Mouse (Mus musculus) urinary bladder, adult 2 months (tissue): ENCODE data around the gene Snx4. TPM values are rescaled to one million over a fixed set of nuclear protein-coding genes. Genes with fewer than 3 reads are reported as not detected.

Experiments
- DNase-seq: peaks from one replicate; pipeline ENCODE4 v3.0.0; 2022; ENCODE audit warnings: low spot score
- polyA plus RNA-seq: library from polyadenylated mRNA; depleted of rRNA; stranded (reverse); fragments of >200 nt; gene quantifications from 2 replicates; pipeline ENCODE4 v1.2.3, GENCODE M21; 2012

Gene Snx4
- polyA plus RNA-seq, 1 experiment = 21.2 TPM

DNA sequence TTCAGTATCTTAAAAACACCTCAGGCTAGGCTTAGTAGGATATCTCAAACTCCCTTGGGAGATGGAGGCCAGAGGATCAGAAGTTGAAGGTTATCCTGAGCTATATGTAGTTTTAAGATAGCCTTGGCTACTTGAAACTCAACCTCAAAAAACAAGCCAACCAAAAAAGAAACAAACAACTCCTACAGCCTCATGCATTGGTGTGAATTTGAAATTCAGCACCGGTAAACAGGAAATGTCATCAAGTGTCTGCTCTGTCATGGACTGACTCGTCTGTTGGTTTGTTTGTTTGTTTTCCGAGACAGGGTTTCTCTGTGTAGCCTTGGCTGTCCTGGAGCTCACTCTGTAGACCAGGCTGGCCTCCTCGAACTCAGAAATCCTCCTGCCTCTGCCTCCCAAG is 20.6 kb downstream of the Snx4 start:
- no peak for DNase-seq

DNA sequence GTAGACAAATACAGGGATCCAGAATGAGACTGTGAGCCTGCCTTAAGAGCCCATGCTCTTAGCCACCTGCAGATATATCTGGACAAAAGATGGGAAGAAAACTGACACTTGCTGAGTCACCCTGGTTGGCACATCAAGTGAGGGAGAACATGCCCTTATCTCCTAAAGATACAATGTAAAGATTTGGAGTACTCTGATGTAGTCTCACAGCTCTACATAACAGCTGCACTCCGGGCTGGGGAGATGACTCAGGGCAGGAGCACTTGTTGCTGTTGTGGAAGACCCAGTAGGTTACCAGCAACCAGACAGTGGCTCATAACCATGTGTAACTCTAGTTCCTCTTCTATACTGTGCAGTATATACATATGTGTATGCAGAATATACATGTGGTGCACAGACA is 31.8 kb downstream of the Snx4 start:
- no peak for DNase-seq

DNA sequence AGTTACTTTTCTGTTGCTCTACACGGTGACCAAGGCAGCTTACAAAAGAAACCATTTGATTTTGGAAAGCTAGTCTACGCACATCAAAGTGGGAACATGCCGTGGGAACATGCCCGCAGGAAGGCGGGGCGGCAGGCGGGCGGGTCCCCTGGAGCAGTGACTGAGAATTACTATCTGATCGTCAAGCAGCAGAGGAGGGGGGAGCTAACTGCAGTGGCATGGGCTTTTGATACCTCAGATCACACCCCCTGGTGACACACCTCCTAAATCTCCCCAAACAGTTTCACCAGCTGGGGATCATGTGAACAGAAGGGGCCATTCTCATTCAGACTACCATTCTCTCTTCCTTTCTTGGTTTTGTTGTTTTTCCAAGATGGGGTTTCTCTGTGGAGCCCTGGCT is 37.3 kb downstream of the Snx4 start:
- DNase-seq = no peak

DNA sequence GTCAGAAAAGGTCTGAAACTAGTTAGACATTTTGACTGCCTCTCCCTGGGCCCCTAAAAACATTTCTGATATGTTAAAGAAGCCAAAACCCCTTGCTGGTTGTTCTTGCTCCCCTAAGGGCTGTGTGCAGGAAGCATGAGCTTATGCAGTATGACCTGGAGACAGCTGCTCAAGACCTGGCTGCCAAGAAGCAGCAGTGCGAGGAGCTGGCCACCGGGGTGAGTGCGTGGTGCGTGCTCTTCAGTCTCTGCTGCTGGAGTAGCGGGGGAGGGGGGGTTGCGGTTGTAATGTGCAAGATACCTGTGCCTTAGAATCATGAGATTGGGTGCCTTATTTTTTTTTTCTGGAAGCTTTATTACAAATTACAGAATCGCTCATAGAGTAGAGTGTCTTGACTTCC is 38.7 kb downstream of the Snx4 start:
- DNase-seq = no peak

DNA sequence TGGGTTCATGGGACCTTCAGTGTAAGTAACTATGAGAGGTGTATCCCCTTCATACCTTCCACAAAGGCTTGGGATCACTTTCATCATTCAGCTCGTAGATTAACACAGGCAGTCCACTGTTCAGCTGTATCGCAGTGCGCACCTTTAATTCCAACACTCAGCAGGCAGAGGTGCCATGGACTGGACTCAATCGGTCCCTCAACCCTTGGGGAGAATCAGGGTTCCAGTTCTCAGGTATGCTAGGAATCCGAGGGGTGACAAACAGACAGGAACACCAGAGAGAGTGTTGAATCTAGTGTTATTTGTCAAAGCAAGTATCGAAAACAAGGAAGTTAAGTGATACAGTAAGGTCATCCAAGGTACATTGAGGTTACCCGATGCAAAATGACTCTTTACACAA is 41.0 kb downstream of the Snx4 start:
- no peak for DNase-seq

DNA sequence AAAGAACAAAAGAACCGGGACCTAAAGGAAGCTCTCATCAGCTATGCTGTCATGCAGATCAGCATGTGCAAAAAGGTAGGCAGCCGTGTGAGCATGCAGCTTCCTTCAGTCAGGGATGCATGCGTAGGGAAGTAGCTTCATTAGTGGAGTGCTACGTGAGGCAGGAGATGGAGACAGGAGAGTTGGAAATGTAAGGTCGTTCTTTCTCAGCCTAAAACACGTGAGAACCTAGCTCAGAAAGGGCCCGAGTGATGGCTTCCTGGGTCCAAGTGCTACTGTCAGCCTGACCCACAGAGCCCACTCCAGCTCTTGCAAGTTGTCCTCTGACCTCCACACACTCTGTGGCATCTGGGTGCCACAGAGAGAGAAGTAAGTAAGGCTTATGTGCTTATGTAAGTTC is 43.4 kb downstream of the Snx4 start:
- no peak for DNase-seq

DNA sequence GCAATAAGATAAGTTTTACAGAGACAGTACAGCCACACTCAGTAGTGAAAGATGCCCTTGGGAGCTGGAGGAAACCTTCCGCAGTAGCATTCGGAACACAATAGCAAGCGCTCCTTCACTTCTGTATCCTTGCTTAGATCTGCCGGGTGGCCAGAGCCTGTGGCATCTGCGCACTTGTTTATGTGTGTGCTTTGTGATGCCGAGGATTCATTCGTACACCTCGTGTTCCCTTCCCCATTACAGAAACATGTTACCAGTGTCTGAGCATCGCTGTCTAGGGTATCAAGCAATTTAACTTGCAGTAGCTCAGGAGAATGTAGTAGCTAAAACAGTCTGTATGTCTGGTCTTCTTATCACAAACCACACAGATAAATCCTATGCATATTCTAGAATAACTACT is 44.1 kb downstream of the Snx4 start:
- DNase-seq = no peak

DNA sequence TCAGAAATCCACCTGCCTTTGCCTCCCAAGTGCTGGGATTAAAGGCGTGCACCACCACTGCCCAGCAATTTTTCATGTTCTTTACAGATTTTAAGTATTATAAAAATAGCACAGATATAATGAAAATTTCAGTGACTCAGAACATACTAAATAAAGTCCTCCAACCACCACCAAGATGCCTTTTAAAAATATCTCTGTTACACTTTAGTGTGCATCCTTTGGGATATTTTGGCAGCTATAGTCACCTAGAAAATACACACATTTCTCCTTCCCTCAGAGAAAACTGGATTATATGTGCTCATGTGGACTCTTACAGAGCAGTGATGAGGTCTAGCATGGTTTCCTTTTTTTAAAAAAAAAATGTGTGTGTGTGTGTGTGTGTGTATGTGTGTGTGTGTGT is 46.3 kb downstream of the Snx4 start:
- no peak for DNase-seq

DNA sequence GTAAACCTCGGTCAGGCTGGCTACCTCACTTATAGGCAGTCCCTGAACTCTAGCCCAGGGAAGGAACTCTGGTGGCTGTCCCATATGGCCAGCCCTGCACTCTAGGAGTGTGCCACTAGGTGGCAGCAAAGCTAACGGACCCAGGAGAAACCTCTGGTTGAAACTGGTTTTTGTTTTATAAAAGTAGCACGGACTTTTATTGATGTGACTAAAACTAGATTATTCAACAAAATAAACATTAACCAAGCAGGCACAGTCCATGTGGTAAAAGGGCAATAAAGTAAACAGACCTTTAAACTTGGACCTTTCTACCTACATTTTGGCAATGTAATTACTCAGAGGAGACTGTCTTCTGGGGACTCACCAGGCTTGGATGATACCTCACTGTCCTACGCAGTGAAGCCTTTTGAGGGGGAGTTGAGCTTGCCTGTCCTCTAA is 55.4 kb downstream of the Snx4 start:
- peak; percentile 42 for DNase-seq

DNA sequence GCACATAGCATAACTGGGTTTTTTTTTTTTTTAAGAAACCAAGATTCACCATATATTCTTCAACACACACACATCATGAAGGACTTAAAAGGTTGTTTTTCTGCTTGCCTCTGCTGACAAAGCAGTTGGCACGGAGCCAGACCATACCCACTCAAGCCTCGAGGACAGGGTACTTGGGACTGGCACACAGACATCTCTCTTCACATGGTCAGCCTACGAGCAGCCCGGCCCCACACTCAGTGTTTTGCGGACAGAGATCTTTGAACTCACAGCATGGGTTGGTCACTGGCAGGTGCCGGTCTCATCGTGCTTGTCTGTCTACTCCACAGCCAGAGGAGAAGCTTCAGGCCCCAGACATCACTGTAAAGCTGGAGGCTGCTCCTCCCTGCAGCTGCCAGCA is 56.5 kb downstream of the Snx4 start:
- no peak for DNase-seq

DNA sequence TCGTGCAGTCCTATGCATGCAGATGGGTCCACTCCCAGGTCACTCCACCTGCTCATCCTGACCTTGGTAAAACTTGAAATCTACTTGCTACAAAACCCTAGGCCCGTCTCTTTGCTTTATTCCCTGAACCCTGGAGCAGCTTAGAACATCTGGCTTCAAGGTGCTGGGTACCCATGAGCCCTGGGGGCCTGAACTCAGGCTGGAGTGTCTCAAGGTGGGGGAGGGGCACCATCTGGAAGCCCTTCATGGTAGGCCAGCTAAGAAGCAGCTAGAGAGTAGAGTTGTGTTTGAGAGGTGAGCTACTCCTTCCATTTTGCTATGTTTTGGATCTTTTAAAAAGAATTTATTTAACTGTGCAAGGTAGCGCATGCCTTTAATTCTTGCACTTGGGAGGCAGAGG is 57.8 kb downstream of the Snx4 start:
- no peak for DNase-seq

DNA sequence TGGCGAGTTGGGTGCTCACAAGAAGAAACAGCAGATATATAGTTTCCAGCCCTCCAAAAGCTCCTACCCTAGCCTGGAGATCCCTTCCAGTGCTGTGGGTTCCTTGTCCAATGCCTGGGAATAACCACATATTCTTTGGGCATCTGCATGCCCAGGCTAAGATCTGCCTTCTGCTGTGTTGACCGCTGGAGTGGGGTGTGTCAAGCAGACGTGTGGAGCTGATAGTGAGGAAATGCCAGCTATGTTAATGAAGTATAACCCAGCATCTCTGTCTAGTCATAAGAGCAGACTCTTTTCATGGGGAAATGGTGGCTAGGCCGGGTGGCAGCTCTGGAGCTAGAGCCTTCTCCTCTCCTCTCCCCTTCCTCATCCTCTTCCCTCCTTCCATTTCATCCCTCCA is 64.4 kb downstream of the Snx4 start:
- DNase-seq = no peak

DNA sequence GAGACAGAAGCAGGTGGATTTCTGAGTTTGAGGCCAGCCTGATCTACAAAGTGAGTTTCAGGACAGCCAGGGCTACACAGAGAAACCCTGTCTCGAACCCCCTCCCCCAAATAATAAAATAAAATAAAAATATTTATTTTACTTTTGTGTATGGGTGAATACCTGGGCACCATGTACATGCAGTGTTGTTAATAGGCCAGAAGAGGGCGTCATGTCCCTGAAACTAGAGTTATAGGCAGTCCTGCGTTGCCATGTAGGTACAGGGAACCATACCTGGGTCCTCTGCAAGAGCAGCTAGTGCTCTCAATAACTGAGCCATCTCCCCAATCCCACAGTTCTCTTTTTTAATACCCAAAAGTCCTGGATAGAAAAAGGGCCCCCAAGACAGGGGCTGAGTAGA is 66.4 kb downstream of the Snx4 start:
- DNase-seq = no peak

DNA sequence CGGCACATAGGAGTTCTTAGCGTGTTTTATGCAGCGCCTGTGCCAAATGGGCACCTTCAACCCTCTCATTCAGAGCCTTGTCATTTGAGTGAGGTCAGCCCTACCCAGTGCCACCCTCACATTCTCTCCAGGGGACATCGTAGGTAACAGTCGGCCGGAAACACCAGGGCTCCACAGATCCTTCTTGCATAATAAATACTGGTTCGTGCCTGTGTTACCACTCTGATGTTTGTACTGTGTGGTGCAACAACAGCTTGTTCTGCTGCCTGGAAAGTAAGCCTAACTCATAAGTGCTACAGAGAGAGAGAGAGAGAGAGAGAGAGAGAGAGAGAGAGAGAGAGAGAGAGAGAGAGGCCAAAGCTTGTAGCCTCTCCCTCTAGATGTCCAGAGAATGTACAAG is 66.8 kb downstream of the Snx4 start:
- no peak for DNase-seq

DNA sequence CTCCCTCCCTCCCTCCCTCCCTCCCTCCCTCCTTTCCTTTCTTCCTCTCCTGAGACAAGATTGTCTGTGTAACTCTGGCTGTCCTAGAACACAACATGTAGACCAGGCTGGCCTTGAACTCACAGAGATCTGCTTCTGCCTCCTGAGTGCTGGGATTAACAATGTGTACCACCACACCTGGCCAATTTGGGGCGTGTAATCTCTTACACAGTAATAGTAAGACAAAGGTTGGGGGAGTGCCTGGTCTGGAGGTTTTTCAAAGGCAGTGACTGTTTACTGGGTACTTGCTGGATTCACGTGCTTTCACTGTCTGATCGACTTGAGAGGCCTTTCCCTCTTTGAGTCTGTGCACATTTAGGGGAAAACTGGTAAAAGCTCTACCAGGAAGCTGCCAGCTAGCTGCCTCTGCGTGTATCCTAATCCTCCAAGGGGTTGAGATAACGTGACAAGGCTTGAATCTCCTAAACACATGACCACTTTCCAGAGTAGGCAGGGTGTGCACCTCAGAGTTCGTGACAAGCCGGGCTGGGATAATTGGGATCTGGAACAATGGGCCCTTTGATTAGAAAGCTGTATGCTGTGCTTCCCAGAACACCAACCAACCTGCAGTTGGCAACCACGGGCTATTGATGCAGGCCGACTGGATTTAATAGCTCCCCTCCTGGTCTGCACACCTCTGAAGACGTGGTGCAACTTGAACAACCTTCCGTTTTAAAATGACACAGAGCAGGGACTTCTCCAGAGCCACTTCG is 74.6 kb downstream of the Snx4 start:
- DNase-seq = no peak

DNA sequence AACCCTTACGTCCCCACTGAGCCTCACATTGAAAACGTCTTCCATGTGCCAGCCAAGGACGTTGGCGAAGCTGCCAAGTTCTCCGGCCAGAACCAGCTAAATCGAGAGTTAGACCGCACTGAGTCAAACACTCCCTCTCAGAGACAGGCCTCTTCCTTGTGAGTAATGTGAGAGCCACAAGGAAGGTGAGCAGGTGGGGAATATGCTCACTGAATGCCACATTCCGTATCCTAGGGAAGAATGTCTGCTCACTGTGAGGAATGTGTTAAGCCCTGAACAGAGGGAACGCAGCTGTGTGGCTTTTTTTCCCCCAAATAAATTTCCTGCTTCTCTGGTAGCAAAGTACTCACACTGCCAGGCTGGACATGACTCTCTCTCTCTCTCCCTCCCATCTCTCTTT is 75.3 kb downstream of the Snx4 start:
- no peak for DNase-seq

DNA sequence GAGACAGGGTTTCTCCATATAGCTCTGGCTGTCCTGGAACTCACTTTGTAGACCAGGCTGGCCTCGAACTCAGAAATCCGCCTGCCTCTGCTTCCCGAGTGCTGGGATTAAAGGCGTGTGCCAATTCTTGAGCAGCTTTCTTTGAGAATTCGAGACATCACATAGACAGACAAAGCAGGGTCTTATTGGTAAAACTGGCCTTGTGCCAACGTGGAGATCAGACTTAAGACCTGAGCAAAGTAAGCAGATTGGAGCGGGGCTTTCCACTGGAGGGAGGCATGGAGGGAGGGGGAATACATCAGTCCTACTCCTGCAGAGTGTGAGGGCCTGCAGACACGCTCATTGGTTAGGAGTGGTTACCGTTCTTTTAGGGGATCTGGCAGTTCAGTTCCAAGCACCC is 75.9 kb downstream of the Snx4 start:
- DNase-seq = no peak

DNA sequence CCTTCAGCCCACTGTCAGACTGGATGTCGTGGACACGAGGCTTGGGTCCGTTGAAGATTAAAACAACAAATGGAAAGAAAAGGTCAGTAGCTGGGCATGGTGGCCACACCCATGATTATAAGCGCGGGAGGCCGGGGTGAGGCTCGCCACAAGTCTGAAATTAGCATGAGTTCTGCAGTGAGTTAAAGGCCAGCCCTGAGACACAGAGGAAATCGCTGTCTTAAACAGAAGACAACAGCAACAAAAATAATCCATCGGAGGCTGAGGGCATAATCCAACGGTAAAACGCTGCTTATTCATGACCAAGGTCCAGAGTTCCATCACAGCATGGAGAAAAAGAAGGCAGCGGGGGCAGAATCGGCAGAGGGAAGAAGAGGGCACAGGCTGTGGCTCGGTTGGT is 81.8 kb downstream of the Snx4 start:
- no peak for DNase-seq

DNA sequence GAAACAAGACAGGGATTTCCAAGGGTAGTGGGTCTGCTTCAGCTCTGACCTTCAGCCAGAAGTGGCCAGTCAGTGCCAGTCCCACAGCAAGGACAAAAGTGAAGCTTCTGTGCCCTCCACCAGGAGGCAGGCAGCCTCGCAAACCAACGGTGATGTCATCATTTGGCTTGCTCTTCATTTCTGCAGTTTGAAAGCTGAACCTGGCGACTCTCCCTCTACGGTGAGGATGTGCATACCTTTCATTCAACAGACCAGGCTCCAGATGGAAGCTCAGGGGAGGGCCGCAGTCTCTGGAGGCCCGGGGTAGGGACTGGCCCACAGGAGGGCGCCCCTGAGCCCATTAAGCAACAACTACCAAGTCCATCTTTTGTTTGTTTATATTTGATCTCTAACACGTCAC is 85.9 kb downstream of the Snx4 start:
- DNase-seq = peak; percentile 54

DNA sequence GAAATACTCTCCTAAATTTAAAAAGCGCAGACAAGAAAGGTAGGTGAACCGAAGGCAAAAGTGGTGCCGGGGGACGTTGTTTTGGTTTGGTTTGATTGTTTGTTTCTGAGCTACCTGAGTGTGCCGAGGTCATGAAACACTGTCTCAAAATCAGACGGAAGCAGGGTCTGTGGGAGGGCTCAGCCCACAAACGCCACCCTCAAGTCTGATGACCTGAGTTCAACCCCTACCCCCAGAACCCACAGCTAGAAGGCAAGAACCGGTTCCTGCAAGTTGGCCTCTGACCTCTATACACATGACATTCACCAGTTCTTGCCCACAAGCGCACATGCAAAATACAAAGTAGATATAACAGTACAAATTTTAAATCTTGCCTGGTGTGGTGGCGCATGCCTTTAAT is 86.4 kb downstream of the Snx4 start:
- DNase-seq = no peak

DNA sequence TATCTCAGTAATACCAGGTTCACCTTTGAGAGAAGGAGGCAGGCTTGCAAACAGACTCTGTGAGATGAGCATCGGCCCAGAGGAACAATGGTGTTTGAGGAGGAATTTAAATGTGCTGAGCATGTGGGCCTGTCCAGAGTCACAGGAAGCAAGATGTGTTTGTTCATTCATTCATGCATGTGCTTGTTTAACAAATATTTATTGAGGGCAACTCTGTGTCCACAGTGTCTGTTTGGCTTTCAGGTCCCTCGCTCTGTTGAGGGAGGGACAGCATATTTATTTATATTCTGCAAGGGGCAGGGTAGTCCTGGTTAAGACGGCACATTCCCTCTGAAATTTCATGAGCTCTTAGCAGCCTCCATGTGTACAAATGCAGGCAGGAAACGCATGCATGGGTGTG is 87.2 kb downstream of the Snx4 start:
- no peak for DNase-seq

DNA sequence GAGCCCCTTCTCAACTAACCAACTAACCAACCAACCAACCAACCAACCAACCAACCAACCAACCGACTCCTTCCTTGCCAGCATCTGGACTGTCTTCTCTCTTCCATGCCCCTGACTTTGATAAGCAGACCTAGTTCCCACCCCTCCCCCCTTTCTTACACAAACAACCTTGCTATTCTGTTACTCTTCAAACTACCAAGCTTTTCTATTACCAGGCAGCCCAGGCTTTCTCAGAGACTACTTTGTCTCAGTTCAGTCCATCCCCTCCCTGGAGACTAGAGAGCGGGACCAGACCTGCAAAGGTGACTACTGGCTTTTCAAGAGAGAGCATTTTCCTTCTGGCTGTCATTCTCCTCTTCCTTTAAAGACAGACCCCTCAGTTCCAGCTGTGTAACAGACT is 88.2 kb downstream of the Snx4 start:
- no peak for DNase-seq

DNA sequence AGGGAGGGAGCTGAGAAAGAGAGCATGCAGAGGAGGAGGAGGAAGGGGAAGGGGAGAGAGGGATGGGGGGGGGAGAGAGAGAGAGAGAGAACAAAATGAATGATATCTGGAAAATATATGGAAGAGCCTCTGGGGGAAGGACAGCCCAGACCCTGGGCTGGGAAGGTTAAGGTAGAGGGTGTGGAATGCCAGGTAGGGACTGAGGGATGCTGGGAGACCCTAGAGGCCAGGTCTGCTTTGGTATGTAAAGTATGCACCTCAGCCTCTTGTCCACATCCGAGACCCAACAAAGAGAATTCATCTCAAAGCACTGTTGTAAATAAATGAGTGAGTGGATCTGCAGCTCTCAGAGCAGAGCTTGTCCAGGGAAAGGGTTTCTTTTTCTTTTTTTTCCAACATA is 91.1 kb downstream of the Snx4 start:
- DNase-seq = no peak

DNA sequence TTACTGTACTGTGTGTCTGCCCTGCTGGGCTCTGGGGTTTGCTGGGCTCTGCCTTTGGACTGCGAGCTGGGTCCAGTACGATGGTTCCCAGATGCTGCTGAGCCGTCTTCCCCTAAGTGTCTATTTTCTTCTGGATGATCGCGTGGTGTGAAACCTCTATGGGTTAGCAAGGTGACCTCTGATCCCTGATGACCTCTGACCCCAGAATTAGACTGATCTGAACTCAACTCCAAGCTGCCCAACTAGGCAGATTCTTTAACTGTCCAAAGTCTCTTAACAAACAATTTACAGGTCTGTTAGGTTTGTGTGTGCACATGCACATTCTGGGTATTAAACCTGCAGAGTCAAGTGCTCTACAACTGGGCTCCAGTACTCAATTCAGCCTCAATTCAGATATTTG is 91.9 kb downstream of the Snx4 start:
- no peak for DNase-seq
